Mouse (Mus musculus) gonadal fat pad, adult 2 months (tissue): ENCODE measurements around the gene Kif5a. TPM values are rescaled to one million over a fixed set of nuclear protein-coding genes. Genes with fewer than 3 reads are reported as not detected.

ENCODE experiments used
- DNase-seq: peaks from one replicate; pipeline ENCODE4 v3.0.0-alpha.2; 2012; ENCODE audit warnings: low read depth
- polyA plus RNA-seq: library from polyadenylated mRNA; depleted of rRNA; stranded (reverse); fragments of >200 nt; gene quantifications from 2 replicates; pipeline ENCODE4 v1.2.3, GENCODE M21; 2012

Kif5a gene
- polyA plus RNA-seq, 1 experiment, result 6.4 TPM

DNA sequence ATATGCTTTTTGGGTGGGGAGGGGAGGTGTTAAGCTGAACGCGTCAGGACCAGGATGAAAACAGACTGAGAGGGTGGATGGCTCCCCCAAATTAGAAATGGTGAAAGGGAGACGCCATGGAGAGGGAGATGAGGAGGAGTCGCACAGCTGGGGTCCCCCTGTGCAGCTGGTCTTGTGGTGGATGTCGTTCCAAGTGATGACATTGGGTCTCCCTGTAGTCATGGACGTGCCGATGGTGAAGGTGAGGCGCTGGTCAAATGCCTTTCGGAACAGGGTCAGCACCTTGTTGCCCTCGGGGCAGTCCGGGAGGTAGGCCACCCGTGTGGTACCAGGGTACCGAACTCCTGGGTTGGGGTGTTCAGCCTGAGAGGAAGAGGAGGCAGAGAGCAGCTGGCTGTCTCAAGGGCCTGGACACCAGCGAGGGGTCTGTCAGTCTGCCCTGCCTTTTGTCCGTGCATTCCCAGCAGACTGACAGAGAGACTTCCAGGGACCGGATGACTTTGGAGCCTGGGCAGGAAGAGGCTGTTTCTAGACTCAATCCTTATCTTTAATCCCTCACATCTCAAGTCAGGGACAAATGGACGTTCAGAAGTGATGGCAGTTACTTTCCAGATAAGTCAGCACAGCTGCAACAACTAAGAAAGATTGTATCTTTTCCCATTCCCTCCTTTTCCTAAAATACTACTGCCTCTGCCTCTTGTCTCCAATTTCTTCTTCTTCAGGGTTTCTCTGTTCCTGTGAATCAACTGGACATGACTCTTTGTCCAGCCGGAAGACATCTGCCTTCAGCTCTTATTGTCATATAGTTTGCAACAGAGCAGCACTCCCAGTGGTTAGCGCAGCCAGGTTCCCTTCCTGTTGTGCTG lies 71.7 kb downstream of the Kif5a start:
- DNase-seq, result no peak

DNA sequence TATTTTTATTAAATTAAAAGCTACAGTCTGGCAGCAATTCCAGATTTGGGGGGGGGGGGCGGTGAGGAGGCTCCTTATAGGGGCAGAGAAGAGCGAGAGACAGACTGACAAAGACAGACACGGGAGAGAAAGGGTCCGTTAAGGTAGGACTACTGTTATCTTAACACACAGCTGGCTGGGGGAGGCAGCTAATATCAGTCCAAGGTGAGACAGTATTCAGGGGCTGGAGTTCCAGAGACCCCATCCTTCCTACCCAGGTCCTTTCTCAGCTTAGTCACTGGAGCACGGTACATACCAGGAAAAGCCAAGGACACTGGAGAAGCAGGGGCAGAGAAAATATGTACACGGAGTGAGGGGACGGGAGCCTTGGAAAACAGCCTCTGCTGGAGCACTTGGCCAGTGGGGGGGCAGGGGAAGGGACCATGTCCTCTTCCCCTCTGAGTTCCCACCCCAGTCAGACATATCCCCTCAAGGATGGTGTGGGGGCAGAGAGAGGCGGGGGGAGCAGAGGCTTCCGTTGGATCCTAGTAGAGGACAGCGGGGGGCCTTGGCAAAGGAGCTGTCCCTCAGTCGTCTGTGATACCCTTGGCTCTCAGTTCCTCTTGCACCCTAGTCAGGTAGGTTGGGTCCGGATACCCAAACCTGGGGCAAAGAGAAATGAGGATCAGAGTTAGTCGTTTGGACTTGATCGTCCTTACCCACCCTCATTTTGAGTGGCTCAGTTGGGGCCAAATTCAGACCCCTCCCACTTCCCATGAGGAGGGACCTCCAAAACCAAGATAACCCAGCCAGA lies 72.6 kb downstream of the Kif5a start:
- no peak for DNase-seq

DNA sequence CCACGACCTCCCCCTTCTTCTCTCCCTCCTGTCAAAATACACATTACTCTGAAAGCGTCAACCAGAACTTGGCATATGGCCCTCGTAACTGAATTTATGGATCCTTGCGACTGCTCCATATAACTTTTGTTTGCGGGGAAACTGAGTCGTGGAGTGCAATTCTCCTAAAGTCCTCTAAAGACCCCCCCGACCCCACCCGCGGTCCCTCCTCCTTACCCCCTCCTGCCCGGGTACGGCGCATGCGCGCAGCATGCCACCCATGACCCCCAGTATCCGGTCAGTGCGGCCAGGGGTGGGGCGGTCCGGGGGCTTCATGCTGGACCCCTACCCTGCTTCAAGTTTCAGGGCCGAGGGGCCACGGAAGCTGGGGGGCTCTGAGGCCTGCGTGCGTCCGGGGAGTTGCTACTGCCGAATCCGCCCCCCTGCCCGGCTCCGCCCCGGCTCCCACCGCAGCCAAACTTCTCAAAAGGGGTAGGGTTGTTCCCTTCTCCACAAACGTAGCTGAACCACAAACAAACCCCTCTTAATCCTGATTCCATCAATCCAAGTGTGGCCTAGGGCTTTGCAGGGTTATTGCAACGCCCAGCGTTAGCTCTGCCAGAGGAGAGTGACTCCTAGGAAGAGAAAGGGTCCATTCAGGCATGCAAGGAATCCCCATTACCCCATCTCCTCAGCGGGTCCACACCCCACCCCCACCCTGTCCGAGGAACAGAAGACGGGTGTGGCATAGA lies 73.3 kb downstream of the Kif5a start, which contains the start of gene Arhgef25:
TSS of gene Arhgef25 (minus strand) at position 433 of the 731 bp plus-strand sequence.
- no peak for DNase-seq

DNA sequence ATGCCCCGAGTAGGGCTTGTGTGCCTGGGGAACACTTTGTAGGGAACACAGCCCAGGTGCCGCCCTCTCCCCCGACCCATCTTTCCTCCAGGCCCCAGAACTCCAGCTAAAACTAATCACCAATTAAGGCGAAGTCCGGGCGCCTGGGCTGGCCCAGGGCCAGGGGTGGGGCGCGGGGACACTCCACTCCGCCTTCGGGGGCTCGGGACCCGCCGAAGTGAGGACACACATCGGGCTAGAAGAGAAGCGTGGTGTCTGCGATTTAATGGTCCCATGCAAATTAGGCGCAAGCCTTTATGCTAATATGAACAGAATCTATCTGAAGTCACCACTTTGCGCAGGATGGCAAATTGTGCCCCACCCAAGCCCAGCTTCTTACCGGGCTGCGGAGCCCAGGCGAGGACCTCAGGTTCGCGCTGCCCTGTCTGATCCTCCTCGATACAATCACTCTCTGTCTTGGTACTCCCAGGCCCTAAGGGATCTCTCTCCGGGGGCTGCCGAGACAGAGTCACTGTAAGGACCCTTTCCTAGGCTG lies 74.0 kb downstream of the Kif5a start:
- no peak for DNase-seq

DNA sequence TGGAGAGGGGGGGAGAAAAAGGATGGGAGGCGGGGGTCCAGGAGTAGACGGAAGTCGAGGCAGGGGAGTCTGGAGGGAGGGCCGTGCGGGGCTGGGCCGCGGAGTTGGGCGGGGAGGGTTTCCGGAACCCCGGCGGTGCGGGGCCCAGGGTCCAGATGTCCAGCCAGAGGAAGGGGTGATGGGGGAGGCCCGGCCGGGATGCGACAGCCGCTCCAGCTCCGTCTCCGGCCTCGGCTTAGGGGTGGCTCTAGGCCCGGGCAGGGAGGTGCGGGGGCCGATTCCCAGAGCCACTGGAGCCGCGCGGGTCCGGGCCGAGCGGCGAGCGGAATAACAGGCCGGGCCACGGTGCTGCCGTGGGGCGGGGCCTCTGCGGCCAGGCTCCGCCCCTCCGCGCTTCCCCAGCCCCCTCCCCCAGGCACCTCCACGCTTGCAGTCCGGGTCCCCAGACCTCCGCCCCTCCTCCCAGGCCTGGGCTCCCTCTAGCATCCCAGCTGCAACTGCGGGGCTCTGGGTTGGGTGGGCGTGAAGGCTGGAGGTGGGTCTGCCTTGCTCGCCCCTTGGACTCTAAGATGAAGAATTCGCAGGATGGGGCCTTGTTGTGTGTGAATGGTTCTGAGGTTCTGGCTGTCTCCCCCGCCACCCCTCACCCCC lies 74.6 kb downstream of the Kif5a start:
- no peak for DNase-seq

DNA sequence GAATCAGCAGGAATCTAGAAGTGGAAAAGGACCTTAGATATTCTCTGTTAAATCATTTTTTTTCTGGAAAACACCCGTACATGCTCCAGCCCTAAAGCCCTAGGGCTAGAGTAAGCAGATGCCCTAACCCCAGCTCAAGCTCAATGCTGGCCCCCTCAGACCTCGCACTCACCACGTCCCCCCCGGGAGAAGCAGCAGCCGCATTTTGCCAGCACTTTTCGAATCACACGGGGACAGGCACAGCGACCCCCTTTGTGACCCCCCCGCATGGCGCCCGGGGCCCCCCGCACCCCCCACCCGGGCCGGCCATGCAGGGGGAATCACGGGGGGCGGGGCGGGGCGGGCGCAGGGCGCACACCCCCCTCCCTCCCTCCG lies 75.1 kb downstream of the Kif5a start:
- DNase-seq, result no peak

DNA sequence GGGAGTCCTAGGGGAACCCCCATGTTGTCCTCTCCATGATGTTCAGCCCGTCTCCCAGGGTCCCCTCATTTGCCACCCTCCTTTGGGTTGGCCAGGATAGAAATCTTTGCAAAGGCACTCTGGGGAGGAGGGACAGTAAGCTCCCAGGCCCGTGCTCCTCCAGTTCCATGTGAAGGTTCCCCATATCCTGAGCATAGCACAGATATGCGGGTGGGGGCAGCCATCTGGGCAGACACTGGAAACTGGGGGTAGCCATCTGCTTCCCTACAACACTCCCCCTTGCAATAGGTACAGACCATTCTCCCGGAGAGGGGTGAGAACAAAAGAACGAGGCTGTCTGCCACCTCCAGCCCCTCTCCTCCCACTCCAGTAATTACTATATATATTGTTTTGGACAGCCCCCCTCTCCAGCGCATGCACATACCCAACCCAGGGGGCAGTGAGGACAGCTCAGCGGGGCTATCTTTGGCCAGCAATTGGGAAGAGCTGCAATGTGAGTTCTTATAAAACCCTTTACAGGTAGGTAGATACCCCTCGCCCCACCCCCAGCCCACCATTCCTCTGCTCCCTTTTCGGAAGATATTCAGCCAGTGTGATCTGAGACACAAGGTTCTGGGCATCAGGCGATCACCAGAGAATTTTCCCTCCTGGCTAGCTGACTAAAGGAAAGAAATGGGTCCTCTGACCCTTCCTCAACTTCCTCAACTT lies 75.6 kb downstream of the Kif5a start:
- no peak for DNase-seq

DNA sequence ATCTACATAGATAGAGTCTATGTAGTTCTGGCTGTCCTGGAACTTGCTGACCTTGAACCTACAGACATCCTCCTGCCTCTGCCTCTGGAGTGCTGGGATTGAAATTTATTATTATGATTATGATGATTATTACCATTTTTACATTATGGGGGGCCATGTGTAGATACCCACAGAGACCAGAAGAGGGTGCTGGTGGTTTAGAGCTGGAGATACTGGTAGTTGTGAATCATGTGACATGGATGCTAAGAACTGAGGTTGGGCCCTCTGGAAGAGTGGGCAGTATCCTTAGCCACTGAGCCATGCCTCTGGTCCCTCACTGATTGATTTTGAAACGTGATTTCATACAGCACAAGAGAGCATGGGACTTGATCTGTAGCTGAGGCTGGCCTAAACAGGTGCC lies 76.7 kb downstream of the Kif5a start:
- DNase-seq, result no peak

DNA sequence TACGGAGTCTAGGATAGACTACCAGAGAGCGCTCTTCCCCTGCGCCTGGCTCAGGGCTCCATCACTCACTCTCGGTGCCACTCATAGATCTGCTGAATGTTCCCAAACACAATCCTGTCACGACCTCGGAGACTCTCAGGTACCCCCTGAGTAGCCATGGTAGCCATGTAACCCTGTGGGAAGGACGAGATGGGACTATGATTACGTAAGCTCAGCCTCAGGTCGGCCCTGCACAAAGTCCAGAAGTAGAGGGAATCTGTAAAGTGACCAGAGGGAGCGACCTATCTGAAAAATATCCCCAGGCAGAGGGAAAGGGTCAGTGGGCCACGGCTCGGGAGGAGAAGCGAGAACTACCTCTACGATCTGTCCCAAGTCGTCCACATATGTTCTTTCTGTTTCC lies 77.6 kb downstream of the Kif5a start:
- DNase-seq, result no peak

DNA sequence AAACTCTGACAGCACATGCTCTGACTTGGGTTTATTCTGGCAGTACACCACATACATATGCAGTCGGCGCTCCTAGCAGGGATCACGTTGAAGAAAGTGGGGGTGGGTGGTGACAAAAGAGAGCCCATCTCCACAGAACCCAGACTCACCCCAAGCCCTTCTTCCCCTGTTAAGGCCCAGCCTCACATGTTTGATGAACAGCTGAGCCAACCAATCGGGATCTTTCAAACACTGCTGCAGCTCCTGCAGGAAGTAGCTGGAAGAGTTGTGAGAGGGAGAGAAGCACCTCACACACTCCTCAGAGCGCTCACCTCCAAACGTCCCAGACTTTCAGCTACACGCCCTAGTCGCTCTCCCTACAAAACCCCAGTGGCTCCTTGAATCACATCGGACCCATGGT lies 78.0 kb downstream of the Kif5a start:
- no peak for DNase-seq

DNA sequence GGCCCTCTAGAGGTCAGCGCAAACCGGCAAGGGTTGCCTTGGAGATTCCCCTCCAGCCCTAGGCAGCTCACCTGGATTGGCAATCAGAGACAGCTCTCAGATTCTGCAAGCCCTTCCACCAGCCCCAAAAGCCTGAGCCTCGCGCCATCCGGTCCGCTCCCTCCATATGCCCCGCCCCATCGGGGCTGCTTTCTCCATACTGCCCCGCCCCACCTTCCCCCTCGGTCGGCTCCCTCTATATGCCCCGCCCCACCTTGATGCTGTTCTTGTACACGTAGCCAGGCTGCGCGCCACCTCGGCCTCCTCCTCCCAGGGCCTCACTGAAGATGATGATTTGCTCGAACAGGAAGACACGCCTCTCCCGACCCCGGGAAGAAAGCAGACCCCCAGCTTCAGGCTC lies 79.4 kb downstream of the Kif5a start:
- no peak for DNase-seq

DNA sequence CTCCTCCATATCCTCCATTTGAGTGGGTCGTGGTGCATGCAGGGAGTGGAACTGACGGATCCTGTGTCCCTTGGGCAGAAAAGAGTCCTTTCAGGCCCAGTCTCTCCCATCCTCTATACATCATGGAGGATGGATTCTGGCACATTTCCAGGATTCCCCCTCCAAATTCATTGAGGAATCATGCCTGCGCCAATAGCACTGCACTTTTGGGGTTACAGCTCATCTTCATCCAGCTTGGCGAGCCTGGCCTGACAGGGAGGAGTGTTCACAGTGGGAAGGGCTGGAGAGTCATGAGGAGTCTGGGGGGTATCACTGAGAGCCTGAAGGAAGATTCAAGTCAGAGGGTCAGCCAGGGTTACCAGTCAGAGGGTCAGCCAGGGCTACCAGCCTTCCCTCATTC lies 80.5 kb downstream of the Kif5a start:
- DNase-seq, result no peak

DNA sequence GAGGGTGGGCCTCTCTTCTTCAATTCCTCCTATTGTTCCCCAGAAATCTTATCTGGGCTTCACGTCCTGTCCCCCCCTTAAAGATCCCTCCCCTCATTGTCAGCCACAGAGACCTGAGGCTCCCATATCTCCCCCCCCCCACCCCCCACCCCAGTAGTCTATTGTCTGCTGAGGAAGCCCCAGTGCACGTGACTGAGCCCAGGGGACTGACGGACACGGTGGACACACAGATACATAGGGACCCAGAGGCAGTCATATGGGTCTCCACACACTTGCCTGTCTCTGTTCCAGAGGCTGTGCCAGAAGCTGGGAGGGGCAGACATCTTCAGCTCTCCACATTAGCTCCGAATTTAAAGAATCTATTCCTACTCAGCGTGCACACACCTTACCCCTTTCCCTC lies 81.6 kb downstream of the Kif5a start:
- DNase-seq, result no peak

DNA sequence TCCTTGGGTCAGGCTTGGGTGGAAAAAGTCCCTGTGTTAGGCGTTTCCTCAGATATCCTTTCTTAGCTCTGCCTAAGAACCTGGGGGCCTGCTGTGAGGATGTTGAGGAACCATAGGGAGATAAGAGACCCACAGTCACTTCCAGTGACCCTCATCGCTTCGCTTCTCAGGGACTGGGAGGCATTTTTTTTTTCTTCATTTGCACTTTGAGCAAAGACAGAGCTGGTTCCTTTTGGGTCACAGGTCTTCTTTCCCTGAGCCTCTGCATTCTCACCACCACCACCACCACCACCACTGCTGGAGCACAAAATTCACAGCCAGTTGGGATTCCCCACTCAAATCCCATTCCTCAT lies 82.5 kb downstream of the Kif5a start:
- no peak for DNase-seq

DNA sequence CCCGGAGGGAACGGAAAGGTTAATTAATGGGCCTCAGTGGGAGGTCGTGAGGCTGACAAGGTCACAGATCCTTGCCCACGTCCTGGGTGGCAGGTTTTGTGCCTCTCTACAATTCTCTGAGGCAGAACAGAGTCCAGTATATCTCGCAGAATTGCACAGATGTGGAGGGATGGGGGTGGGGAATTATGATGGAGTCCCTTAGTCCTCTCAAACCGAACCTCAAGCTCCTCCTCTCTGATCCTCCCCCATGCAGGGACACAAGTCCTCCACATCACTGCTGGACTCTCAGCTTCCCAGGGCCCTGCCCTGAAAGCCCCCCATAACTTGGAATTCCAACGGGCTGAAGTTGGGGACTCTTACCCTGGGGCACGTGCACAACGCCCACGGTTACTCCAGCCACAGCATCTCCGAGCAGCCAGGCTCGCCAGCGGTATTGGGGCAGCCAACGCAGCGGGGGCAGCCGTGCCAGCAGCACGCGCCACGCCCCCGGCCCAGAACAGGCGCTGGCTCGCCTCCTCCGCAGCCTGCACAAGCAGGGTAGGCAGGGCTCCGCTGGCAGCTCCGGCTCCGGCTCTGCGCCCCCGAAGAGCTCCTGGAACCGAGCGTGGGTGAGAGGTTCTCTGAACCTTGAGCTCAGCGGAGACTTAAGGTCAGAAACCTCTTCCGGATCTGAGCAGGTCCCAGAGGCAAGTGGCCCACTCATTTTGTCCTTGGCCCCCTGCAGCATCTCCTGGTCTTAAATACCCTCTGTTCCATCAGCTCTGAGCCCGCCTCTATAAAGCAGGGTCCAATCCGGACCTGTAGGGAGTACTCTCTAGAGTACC lies 83.1 kb downstream of the Kif5a start, which contains the start of gene Slc26a10:
TSS of gene Slc26a10 (minus strand) at position 775 of the 824 bp plus-strand sequence.
- DNase-seq, result no peak

DNA sequence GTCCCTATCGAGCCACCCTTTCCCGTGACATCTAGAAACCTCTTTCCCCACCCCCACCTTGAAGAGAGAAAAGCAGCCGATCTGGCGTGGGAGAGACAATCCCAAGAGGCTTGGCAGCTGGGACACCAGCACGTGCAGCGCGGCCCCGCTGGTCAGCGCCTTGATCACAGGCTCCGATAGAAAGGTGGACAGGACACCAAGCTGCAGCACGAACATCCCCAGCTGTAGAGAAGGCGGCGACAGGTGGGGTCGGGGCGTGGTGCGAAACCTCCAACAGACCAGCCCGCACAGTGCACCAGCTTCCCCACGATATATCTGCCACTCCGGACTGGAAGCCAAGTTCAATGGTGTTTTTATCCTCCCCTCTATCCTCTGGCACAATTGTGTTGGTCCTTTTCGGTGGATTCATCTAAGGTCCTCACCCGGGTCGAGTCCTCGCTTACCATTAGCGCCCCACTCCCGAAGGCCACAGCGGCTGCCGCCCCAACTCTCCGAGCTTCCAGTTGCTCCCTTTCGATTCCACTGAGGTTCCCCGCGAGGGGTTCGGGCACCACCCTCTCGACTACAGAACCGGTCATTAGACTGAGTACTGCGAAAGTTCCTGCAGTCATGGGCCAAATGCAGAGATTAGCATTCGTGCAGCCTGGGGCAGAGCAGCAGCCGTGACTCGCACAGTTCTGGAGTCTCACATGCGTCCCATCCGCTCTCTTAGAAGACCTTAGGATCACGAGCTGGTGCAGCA lies 84.7 kb downstream of the Kif5a start:
- DNase-seq, result no peak

DNA sequence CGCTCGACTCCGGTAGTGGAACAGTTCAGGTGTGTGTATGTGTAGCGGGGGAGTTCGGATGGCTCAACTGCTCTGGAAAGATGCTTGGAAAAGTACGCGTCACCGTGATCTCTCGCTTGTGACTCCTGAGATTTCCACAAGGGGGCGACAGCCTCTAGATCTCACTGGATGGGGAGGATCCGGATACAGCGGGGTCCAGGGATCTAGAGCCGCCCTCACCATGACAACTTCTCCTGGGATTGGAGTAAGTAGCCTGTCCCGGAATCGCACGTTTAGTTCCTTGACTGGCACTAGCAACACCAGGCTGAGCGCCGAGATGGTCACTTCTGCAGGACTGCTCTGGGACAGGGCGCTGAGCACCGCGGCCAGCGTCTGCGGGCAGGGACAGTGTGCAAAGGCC lies 85.4 kb downstream of the Kif5a start:
- no peak for DNase-seq

DNA sequence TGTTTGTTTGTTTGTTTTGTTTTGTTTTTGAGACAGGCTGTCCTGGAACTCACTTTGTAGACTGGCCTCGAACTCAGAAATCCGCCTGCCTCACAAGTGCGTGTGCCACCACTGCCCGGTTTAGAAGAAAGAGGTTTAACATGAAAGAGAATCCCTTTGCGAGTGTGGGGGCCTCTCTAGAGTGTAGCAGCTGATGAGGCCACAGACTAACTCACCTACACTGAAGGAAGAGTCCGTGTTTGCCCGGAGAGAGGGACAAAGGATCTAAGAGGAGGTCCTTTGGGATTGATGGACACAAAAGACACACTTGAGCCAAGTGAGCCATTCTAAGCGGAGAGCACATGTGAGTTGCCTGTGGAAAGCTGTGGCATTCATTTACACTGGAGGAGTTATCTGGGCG lies 85.9 kb downstream of the Kif5a start:
- DNase-seq, result no peak

DNA sequence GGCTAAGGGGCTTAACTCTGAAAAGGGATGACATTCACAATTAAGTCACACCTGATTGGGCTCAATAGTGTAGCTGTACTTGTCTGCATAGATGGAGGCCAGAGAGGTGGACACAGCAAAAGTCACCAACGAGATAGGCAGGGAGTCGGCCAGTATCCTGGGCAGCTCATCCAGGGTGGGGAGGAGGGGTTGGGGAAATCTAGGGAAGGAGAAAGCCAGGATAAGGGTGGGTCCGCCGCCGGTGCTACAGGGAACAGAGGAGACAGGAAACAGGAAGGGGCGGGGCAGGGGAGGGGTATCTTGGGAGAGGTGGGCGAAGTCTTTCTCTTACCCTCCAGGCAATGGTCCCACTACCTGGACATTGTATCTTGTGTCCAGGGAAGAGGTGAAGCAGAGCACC lies 86.4 kb downstream of the Kif5a start:
- DNase-seq, result no peak
